Mouse (Mus musculus): ENCODE measurements at regions not wholly inside any gene's neighbourhood (a gene's known extent, or its start where the extent isn't known, plus 50 kb on each side); places are given as distances from the start of the nearest gene placed in this dataset.

- 73% methylated on average over 3 of the region's 3 CpGs for WGBS
- no peak for ATAC-seq (ENCODE audit: insufficient number of reproducible peaks, insufficient read depth, low FRiP score, low read depth)
These were observed 188.8 kb downstream of the Sec23a start for GRCm38 (mm10) chr12:58822971-58823370.

GRCm38 (mm10) chr12:58804068-58804467 is 207.7 kb downstream of the Sec23a start:
- Histone ChIP-seq H3K9ac (replicated peaks; ENCODE audit: low read depth, low read length) (no peak overlapping the region), H3K4me2 (replicated peaks; ENCODE audit: low read depth, low read length) (no peak overlapping the region), H3K9me3 (ENCODE audit: control insufficient read depth, low read depth, low read length) (no peaks in the 10 kb centered on the region), H3K27me3 (ENCODE audit: control insufficient read depth, insufficient read depth, low read length) (no peaks in the 10 kb centered on the region), H3K36me3 (ENCODE audit: control insufficient read depth, insufficient read depth, low read length) (no peaks in the 10 kb centered on the region), H3K4me1 (ENCODE audit: control insufficient read depth, insufficient read depth, low read length) (no peaks in the 10 kb centered on the region), H3K27ac (ENCODE audit: low read length) (no peak overlapping the region), H3K4me3 (ENCODE audit: low read depth, low read length) (no peak overlapping the region)
- WGBS, result 70% methylated on average over 6 of the region's 6 CpGs
- no peak for ATAC-seq (ENCODE audit: insufficient number of reproducible peaks, insufficient read depth, low FRiP score, low read depth)

More at GRCm38 (mm10) chr12:58822971-58823370, 188.8 kb downstream of the Sec23a start:
- no peak overlapping the region for H3K4me2 ChIP-seq (replicated peaks; ENCODE audit: low read depth, low read length)
- no peaks in the 10 kb centered on the region for H3K4me1 ChIP-seq (ENCODE audit: control insufficient read depth, insufficient read depth, low read length)
- H3K27me3 ChIP-seq (ENCODE audit: control insufficient read depth, insufficient read depth, low read length), result no peaks in the 10 kb centered on the region
- no peak overlapping the region for H3K9ac ChIP-seq (replicated peaks; ENCODE audit: low read depth, low read length)
- no peak overlapping the region for H3K27ac ChIP-seq (ENCODE audit: low read length)
- no peak overlapping the region for H3K4me3 ChIP-seq (ENCODE audit: low read depth, low read length)
- no peaks in the 10 kb centered on the region for H3K9me3 ChIP-seq (ENCODE audit: control insufficient read depth, low read depth, low read length)
- no peaks in the 10 kb centered on the region for H3K36me3 ChIP-seq (ENCODE audit: control insufficient read depth, insufficient read depth, low read length)

GRCm38 (mm10) chr12:58802410-58802809 is 209.4 kb downstream of the Sec23a start:
- Histone ChIP-seq H3K4me3 (ENCODE audit: low read depth, low read length) (no peak overlapping the region), H3K27ac (ENCODE audit: low read length) (no peak overlapping the region), H3K9ac (replicated peaks; ENCODE audit: low read depth, low read length) (no peak overlapping the region), H3K27me3 (ENCODE audit: control insufficient read depth, insufficient read depth, low read length) (no peaks in the 10 kb centered on the region), H3K36me3 (ENCODE audit: control insufficient read depth, insufficient read depth, low read length) (no peaks in the 10 kb centered on the region), H3K9me3 (ENCODE audit: control insufficient read depth, low read depth, low read length) (no peaks in the 10 kb centered on the region), H3K4me1 (ENCODE audit: control insufficient read depth, insufficient read depth, low read length) (no peaks in the 10 kb centered on the region), H3K4me2 (replicated peaks; ENCODE audit: low read depth, low read length) (no peak overlapping the region)
- ATAC-seq (ENCODE audit: insufficient number of reproducible peaks, insufficient read depth, low FRiP score, low read depth), result peak; percentile 72; the same call in 1 of the 2 replicates
- 43% methylated on average over 4 of the region's 4 CpGs for whole genome bisulfite sequencing
